Mouse (Mus musculus) heart, embryonic 13.5 days (tissue): ENCODE measurements around the gene Psmd2. TPM values are rescaled to one million over a fixed set of nuclear protein-coding genes. Genes with fewer than 3 reads are reported as not detected.

Experiments
- ATAC-seq: fragments of 200-750 bp; cut with Nextera tagmentation; 2 replicates; pipeline ENCODE4 v1.8.0; 2017; ENCODE audit warnings: moderate TSS enrichment; ENCODE audit not compliant: insufficient number of reproducible peaks, low FRiP score, low TSS enrichment; ENCODE audit errors: extremely low read depth
- H3K27ac ChIP-seq: fragments of 300-500 bp; sonication (generic); replicated peaks from 2 replicates; pipeline ENCODE4 v1.5.1; 2015; ENCODE audit warnings: moderate library complexity, mild to moderate bottlenecking, inconsistent platforms
- H3K27me3 ChIP-seq: fragments of 300-500 bp; sonication (generic); replicated peaks from 2 replicates; pipeline ENCODE4 v1.6.1; 2015; ENCODE audit warnings: mild to moderate bottlenecking, inconsistent platforms
- H3K36me3 ChIP-seq: fragments of 300-500 bp; sonication (generic); 2 replicates; pipeline ENCODE4 v1.6.1; 2015; ENCODE audit warnings: mild to moderate bottlenecking, inconsistent platforms
- H3K4me1 ChIP-seq: fragments of 300-500 bp; sonication (generic); 2 replicates; pipeline ENCODE4 v1.6.1; 2015; ENCODE audit warnings: inconsistent platforms
- H3K4me2 ChIP-seq: fragments of 300-500 bp; sonication (generic); 2 replicates; pipeline ENCODE4 v1.6.1; 2015; ENCODE audit warnings: inconsistent platforms, mild to moderate bottlenecking, moderate library complexity
- H3K4me3 ChIP-seq: fragments of 300-500 bp; sonication (generic); 2 replicates; pipeline ENCODE4 v1.5.1; 2015; ENCODE audit warnings: moderate library complexity, mild to moderate bottlenecking, inconsistent platforms
- H3K9ac ChIP-seq: fragments of 300-500 bp; sonication (generic); 2 replicates; pipeline ENCODE4 v1.6.1; 2015; ENCODE audit warnings: inconsistent platforms, mild to moderate bottlenecking, moderate library complexity
- H3K9me3 ChIP-seq: fragments of 300-500 bp; sonication (generic); 2 replicates; pipeline ENCODE4 v1.6.1; 2016; ENCODE audit warnings: inconsistent platforms
- WGBS: fragments of 180-500 bp; shearing (Covaris S2); methylation state at CpG from one replicate; pipeline ENCODE4 v1.1.7; 2015; ENCODE audit warnings: mixed read lengths; 5-methylcytosine and 5-hydroxymethylcytosine counted together
- polyA plus RNA-seq: library from polyadenylated mRNA; unstranded; fragments of >200 nt; fragmentation: Nextera tagmentation; extraction: Ambion mirVana; gene quantifications from 2 replicates; pipeline ENCODE4 v1.2.1, GENCODE M21; 2015

Psmd2 gene
- 245 TPM in 2 replicates for polyA plus RNA-seq

DNA sequence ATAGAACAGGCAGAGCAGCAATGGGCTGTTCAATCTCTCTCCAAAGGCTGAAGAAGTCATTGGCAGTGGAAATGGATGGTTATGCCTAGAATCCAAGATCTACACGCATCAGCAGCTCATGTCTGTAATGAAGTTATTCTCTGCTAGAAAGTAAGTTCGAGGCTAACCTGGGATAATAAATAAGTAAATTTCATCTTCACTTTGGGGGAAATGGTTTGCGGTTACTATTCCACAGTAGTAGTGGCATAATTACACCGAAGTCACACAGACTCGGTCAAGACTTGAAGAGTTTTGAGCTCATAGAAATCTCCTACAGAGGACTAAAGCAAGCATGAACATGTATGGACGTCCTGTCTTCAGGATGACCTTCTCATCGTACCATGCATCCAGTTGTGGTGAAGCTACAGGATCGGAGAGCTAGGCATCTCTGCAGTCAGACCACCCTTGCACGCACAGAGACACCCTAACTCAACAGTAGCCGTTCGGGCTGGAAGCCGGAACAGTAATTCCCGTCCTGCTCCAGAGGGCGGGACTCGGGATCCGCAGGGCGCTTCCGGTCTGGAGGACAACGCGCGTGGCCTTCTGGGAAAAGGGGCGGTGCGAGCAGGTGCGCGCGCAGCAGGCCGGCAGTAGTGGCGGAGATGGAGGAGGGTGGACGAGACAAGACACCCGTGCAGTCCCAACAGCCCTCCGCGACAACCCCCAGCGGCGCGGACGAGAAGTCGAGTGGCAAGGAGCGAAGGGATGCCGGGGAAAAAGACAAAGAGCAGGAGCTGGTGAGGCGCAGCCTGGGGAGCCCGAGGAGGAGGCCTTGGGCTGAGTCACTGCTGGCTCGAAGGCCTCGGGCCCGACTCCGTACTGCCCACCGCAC, at the start of gene Psmd2:
Psmd2 (plus strand) TSS at position 577 of the 871 bp plus-strand sequence.
- H3K27me3 ChIP-seq: 0 out of 2 replicates have a peak, but pooled peaks cover 2% of the 10 kb centered on the region
- H3K4me2 ChIP-seq: peak within 1 kb of the TSS; percentile 97
- H3K9ac ChIP-seq: peak within 1 kb of the TSS; percentile 95
- WGBS: 2% methylated on average over 46 of the region's 46 CpGs
- peak; percentile 93 for ATAC-seq
- peak within 1 kb of the TSS; percentile 80 for H3K4me3 ChIP-seq
- H3K36me3 ChIP-seq: peaks cover 36% of the 10 kb centered on the region
- no peaks in the 10 kb centered on the region for H3K9me3 ChIP-seq
- H3K27ac ChIP-seq: peak within 1 kb of the TSS; percentile 82
- peaks cover 18% of the 10 kb centered on the region for H3K4me1 ChIP-seq

DNA sequence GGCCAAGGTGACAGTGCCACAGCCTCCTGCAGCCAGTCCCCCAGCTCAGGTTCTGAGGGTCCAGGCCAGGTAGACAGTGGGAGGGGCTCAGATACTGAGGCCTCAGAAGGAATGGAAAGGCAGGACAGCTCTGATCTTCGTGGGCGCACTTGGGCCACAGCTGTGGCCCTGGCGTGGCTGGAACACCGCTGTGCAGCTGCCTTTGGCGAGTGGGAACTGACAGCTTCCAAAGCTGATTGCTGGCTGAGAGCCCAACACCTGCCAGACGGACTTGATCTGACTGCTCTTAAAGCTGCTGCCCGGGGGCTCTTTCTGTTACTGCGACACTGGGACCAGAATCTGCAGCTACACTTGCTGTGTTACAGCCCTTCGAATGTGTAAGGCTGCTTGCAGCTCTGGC, 46.7 kb upstream of the Psmd2 start:
- peaks cover 6% of the 10 kb centered on the region for H3K4me1 ChIP-seq
- no peak for ATAC-seq
- H3K27me3 ChIP-seq: peaks cover 2% of the 10 kb centered on the region; the same call in 1 of the 2 replicates
- no peak overlapping the region for H3K27ac ChIP-seq
- 57% methylated on average over 9 of the region's 9 CpGs for WGBS
- H3K9ac ChIP-seq: no peak overlapping the region
- peaks cover 43% of the 10 kb centered on the region for H3K36me3 ChIP-seq
- no peak overlapping the region for H3K4me3 ChIP-seq
- no peaks in the 10 kb centered on the region for H3K9me3 ChIP-seq
- H3K4me2 ChIP-seq: no peak overlapping the region

DNA sequence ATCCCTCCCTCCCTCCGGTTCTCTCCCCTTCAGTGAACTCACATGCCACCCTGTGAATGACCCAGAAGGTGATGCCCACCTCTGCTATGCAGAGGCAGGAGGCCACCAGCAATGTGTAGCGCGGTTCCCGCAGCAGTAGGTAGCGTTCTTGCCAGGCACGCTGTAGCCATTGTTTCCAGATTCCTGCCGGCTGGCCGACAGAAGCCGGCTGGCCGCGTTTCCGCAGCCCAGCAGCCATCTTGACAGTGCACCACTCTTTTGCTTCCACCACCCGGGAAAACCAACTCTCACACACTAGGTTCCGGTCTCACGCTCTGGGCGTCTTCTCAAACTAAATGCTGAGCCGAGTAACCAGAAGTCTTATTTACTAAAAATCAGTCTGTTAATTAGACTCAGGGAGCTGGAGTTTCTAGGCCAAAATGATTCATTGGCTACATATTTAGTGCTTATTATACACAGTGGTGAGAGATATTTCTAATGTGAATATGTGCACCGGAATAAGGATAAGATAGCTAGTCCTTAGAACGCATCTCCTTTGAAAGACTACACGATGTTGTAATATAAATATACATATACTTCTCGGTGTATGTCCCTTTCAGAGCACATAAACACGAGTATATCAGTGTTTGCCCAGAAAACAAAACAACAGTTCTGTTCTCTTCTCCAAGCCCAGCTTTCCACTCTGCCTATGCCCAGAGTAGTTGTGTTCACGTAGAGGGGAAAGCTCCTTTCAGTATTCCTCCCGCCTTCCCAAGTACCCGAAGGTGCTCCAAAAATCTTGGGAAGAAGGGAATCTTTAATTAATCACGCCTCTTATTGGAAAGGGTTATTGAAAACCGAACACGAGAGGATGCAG, 40.7 kb upstream of the Psmd2 start:
- H3K27me3 ChIP-seq: no peaks in the 10 kb centered on the region
- ATAC-seq: 0 out of 2 replicates have a peak, but pooled peaks have one; percentile 59
- H3K4me2 ChIP-seq: peak overlapping the region; percentile 97
- H3K4me3 ChIP-seq: peak overlapping the region; percentile 84
- peak overlapping the region; percentile 79 for H3K27ac ChIP-seq
- peaks cover 21% of the 10 kb centered on the region for H3K4me1 ChIP-seq
- H3K9ac ChIP-seq: peak overlapping the region; percentile 90
- H3K36me3 ChIP-seq: peaks cover 25% of the 10 kb centered on the region
- WGBS: under 1% methylated on average over 28 of the region's 28 CpGs
- no peaks in the 10 kb centered on the region for H3K9me3 ChIP-seq

DNA sequence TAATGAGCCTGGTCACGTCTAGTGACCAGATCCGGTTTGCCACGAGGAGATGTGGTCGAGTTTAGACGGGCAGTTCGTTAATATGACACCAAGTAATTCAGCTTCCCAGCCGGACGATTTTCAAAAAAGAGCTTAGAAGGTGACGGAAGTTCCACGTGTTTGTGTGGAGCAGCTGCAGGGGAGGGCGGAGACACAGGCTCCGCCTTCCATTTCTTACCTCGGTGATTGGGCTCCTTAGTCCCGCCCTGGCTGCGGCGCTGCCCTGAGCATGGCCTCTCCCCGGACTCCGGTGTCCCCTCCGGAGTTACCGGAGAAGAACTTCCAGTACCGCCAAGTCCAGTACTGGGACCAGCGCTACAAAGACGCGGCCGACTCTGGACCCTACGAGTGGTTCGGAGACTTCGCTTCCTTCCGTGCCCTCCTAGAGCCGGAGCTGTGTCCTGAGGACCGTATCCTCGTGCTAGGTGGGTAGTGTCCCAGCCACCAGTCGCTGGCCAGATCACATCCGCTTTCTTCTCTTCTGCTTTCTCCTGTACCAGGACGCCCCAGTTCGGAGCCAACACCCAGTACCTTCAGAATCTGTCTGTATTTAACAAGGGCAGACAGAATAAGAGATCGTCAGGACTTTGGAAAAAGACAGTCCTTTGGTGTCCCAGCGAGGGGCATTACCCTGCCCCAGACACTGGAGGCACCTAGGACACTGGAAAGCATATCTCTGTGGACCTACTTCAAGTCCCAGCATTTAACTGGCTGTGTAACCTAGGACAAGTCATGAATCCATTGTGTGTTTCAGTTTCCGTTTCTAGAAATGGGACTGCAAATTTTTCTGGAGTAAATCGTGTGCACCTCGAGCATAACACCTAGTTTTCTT, 39.9 kb upstream of the Psmd2 start, which contains the start of the genes Eef1akmt4, Gm49333 and Alg3:
Eef1akmt4 (plus strand) TSS at position 237 of the 871 bp plus-strand sequence.
Gm49333 (plus strand) TSS at position 254 of the 871 bp plus-strand sequence.
Alg3 (minus strand) TSS at position 379 of the 871 bp plus-strand sequence.
- WGBS: 2% methylated on average over 41 of the region's 41 CpGs
- peak; percentile 90; the same call in 1 of the 2 replicates for ATAC-seq
- H3K27me3 ChIP-seq: no peaks in the 10 kb centered on the region
- no peaks in the 10 kb centered on the region for H3K9me3 ChIP-seq
- H3K4me1 ChIP-seq: peaks cover 21% of the 10 kb centered on the region
- peak within 1 kb of the TSS; percentile 97 for H3K4me2 ChIP-seq
- H3K36me3 ChIP-seq: peaks cover 16% of the 10 kb centered on the region
- H3K4me3 ChIP-seq: peak within 1 kb of the TSS; percentile 84
- H3K9ac ChIP-seq: peak within 1 kb of the TSS; percentile 90
- H3K27ac ChIP-seq: peak within 1 kb of the TSS; percentile 79

DNA sequence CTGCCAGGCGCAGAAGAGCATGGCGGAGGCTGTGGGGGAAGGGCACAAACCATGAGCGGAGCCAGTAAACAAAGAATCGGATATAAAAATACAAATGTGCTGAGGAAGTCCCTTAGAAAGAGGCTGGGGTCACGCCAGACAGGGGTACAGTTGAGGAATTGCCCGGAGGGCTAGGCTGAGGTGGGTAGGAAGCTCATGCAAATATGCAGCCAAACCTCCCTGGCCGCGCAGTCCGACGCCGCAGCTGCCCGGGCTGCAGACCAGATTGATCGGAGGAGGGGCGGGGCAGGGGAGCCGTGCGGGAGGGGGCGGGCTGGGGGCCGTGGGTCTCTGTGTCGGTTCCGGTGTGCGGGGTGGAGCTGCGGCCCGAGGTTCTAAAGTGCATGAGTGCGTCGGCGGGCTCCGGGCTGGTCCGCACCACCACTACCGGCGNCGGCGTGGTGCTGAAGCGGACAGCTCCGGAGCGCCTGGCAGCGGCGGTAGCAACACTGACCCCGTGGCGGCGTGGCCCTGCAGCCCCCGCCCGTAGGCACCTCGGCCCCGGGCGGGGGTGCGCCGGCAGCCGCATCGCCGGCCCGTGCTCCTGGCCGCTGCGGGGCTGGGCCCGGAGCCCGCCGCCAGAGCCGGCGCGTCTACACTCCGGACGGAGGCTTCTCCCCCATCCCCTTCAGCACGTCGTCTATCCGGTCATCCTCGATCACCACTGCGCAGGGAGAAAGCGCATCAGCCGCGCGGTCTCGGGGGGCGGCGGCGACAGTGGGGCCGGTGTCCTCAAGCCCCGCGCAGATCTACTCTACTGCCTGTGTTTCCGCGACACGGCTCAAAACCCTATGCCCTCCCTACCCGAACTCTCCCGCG, 31.7 kb upstream of the Psmd2 start:
- Histone ChIP-seq H3K4me2 (peak overlapping the region; percentile 99), H3K4me3 (peak overlapping the region; percentile 75), H3K9ac (peak overlapping the region; percentile 37; the same call in 1 of the 2 replicates), H3K27me3 (peaks cover 65% of the 10 kb centered on the region), H3K36me3 (0 out of 2 replicates have a peak, but pooled peaks cover 8% of the 10 kb centered on the region), H3K27ac (no peak overlapping the region), H3K9me3 (no peaks in the 10 kb centered on the region), H3K4me1 (peaks cover 30% of the 10 kb centered on the region)
- ATAC-seq: 0 out of 2 replicates have a peak, but pooled peaks have one; percentile 26
- WGBS: 2% methylated on average over 82 of the region's 83 CpGs

DNA sequence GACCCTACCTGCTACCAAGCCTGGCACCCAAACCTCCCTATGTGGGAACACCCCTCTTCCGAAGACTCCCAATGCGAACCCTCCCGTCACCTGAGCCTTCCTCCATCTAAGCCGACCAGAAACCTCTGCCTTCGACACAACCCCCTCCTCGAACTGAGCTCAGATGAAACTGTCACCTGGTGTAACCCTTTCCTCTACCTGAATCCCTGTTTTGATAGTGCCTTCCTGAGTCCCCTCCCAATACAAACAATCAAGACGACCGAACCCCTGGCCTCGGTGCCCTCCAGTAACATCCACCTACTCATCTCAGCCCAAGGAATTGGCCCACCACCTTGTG, 31.1 kb upstream of the Psmd2 start:
- no peak for ATAC-seq
- Histone ChIP-seq H3K4me1 (peaks cover 30% of the 10 kb centered on the region), H3K36me3 (0 out of 2 replicates have a peak, but pooled peaks cover 8% of the 10 kb centered on the region), H3K9me3 (no peaks in the 10 kb centered on the region), H3K27me3 (peaks cover 70% of the 10 kb centered on the region), H3K27ac (no peak overlapping the region), H3K4me2 (peak overlapping the region; percentile 99), H3K4me3 (peak overlapping the region; percentile 75), H3K9ac (no peak overlapping the region)
- 0% methylated on average over 9 of the region's 9 CpGs for WGBS

DNA sequence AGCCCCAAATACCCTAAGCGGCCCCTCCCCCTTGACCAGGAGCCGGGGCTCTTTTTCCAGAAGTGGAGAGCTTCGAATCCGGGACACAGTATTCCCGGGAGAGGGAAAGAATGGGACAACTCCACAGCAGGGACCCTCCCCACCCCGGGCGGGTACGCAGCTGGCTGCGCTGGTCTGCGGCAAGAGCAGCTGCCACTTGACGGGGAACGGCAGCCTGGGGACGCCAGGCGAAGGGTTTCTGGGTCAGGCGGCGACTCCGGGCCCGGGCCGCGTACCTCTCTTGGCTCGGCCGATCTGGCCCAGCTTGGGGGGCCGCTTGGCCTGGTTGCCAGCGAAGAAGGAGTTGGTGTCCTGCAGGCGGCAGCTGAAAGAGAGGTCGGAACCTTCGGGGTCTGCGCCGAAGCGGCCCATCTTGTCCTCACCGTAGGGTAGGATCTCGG, 30.7 kb upstream of the Psmd2 start:
- Histone ChIP-seq H3K4me1 (peaks cover 30% of the 10 kb centered on the region), H3K4me3 (peak overlapping the region; percentile 75), H3K9me3 (no peaks in the 10 kb centered on the region), H3K27me3 (peaks cover 70% of the 10 kb centered on the region), H3K9ac (peak overlapping the region; percentile 80), H3K36me3 (0 out of 2 replicates have a peak, but pooled peaks cover 8% of the 10 kb centered on the region), H3K27ac (no peak overlapping the region), H3K4me2 (peak overlapping the region; percentile 99)
- ATAC-seq: no peak
- WGBS: under 1% methylated on average over 32 of the region's 32 CpGs

DNA sequence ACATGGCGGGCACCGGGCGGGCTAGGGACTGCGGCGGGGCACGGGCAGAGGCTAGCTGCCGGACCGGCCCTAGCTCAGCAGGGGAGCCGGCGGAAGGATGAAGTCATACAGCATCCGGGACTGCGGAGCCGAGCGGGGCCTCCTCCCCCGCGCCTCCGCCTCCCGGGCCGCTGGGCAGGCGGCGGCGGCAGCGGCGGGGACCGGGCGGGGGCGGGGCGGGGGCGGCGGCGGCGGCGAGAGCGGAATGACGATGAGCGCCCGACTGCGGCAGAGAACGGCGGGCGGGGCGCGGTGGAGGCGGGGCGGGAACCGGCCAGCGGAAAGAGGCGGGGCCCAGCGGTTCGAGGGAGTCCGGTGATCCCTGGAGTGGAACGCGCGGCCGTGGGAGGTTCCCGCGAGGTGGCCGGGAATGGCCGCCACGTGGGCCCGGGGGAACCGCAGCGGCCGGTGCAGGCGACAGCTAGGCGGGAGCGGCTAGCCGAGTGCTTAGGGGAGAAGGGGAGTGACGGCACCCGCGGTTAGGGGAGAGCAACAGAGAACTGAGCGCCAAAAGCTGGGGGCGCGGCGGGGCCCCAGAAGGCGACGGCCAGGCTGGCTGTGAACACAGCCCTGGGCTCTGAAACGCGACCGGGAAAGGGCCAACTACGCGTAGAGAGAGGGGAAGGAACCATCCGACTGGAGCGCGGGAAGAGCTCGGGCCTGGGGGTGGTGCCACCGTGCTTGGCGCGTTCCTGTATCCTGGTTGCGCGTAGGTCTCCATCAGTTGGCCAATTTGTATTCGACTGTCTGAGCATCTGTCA, 30.1 kb upstream of the Psmd2 start, which contains the start of gene Camk2n2:
Camk2n2 (minus strand) TSS at position 97 of the 800 bp plus-strand sequence.
- H3K27ac ChIP-seq: peak within 1 kb of the TSS; percentile 36; the same call in 1 of the 2 replicates
- peak within 1 kb of the TSS; percentile 75 for H3K4me3 ChIP-seq
- WGBS: 1% methylated on average over 70 of the region's 92 CpGs
- H3K4me2 ChIP-seq: peak within 1 kb of the TSS; percentile 99
- peak; percentile 17; the same call in 1 of the 2 replicates for ATAC-seq
- peaks cover 30% of the 10 kb centered on the region for H3K4me1 ChIP-seq
- no peaks in the 10 kb centered on the region for H3K9me3 ChIP-seq
- peak within 1 kb of the TSS; percentile 80 for H3K9ac ChIP-seq
- H3K36me3 ChIP-seq: 0 out of 2 replicates have a peak, but pooled peaks cover 8% of the 10 kb centered on the region
- H3K27me3 ChIP-seq: peaks cover 70% of the 10 kb centered on the region
